14 mouse cellular contexts compared by ENCODE assay signal in genomic region chr12:10513526-10513925, GRCm38 (mm10).
DNase-seq lines count a peak whose midpoint lies in the region; ATAC-seq and TF ChIP-seq lines count a peak whose summit lies in the region.
"Had no signal": no experiment of that assay in that cellular context is flagged by ENCODE, and none has a peak within 500 bp of the region (broad histone marks: within the 10 kb centered on the region; RNA-seq: fewer than 3 reads in every experiment).

No protein-coding gene starts in this region.

- 73% methylated on average over 5 of the region's 5 CpGs for WGBS in heart, embryonic 11.5 days (ENCODE audit: insufficient replicate concordance)
- 61% methylated on average over 5 of the region's 5 CpGs for WGBS in lung, adult 2 months
- 87% methylated on average over 5 of the region's 5 CpGs for WGBS in liver, embryonic 11.5 days

- no peak overlapping the region for H3K9ac ChIP-seq in heart, embryonic 11.5 days (ENCODE audit: low read depth, low read length)
- H3K9ac ChIP-seq in liver, embryonic 11.5 days (ENCODE audit: low read depth, low read length), result no peak overlapping the region
- H3K9ac ChIP-seq: embryonic facial prominence, embryonic 13.5 days; forebrain, embryonic 13.5 days; hindbrain, embryonic 13.5 days; liver, embryonic 13.5 days had no signal

- H3K27ac ChIP-seq in heart, embryonic 11.5 days (ENCODE audit: low read depth, low read length), result no peak overlapping the region
- H3K27ac ChIP-seq in liver, embryonic 11.5 days (ENCODE audit: low read depth, low read length), result no peak overlapping the region
- H3K27ac ChIP-seq: embryonic facial prominence, embryonic 13.5 days; forebrain, embryonic 13.5 days; hindbrain, embryonic 13.5 days; liver, embryonic 13.5 days had no signal

- no peaks in the 10 kb centered on the region for H3K4me1 ChIP-seq in heart, embryonic 11.5 days (ENCODE audit: control insufficient read depth, insufficient read depth, low read length)
- H3K4me1 ChIP-seq in lung, adult 2 months (ENCODE audit: control insufficient read depth, insufficient read depth, low read length), result no peaks in the 10 kb centered on the region
- H3K4me1 ChIP-seq in liver, embryonic 11.5 days (replicated peaks; ENCODE audit: control insufficient read depth, insufficient read depth, low read length), result no peaks in the 10 kb centered on the region
- H3K4me1 ChIP-seq: embryonic facial prominence, embryonic 13.5 days; forebrain, embryonic 13.5 days; hindbrain, embryonic 13.5 days; liver, embryonic 13.5 days had no signal

- H3K27me3 ChIP-seq in heart, embryonic 11.5 days (ENCODE audit: control insufficient read depth, insufficient read depth, low read length), result no peaks in the 10 kb centered on the region
- no peaks in the 10 kb centered on the region for H3K27me3 ChIP-seq in liver, embryonic 11.5 days (replicated peaks; ENCODE audit: control insufficient read depth, insufficient read depth, low read length)
- H3K27me3 ChIP-seq: embryonic facial prominence, embryonic 13.5 days; forebrain, embryonic 13.5 days; hindbrain, embryonic 13.5 days; liver, embryonic 13.5 days had no signal

- ATAC-seq in heart, embryonic 11.5 days (replicated peaks; ENCODE audit: insufficient number of reproducible peaks, low FRiP score, low TSS enrichment), result no peak
- no peak for ATAC-seq in liver, embryonic 11.5 days (replicated peaks; ENCODE audit: low FRiP score)
- ATAC-seq: forebrain, embryonic 13.5 days; midbrain, embryonic 16.5 days had no signal

- no peak for TF ChIP-seq CTCF in lung, adult 2 months (IDR thresholded peaks at IDR 0.05; ENCODE audit: insufficient read depth, low read length)

- H3K4me3 ChIP-seq in heart, embryonic 11.5 days (ENCODE audit: low read depth, low read length), result no peak overlapping the region
- no peak overlapping the region for H3K4me3 ChIP-seq in lung, adult 2 months (replicated peaks; ENCODE audit: extremely low read depth, low read depth, low read length)
- H3K4me3 ChIP-seq in liver, embryonic 11.5 days (ENCODE audit: low read depth, low read length), result no peak overlapping the region
- H3K4me3 ChIP-seq: embryonic facial prominence, embryonic 13.5 days; forebrain, embryonic 13.5 days; hindbrain, embryonic 13.5 days; liver, embryonic 13.5 days had no signal

- H3K4me2 ChIP-seq in heart, embryonic 11.5 days, result no peak overlapping the region
- no peak overlapping the region for H3K4me2 ChIP-seq in liver, embryonic 11.5 days
- H3K4me2 ChIP-seq: embryonic facial prominence, embryonic 13.5 days; forebrain, embryonic 13.5 days; hindbrain, embryonic 13.5 days; liver, embryonic 13.5 days had no signal

- no peak for TF ChIP-seq POLR2A in lung, adult 2 months (IDR thresholded peaks at IDR 0.05; ENCODE audit: borderline replicate concordance, extremely low read depth, low read depth, low read length)

- H3K36me3 ChIP-seq in heart, embryonic 11.5 days (ENCODE audit: control insufficient read depth, insufficient read depth, low read length), result no peaks in the 10 kb centered on the region
- H3K36me3 ChIP-seq in liver, embryonic 11.5 days (ENCODE audit: control insufficient read depth, insufficient read depth, low read length), result no peaks in the 10 kb centered on the region
- H3K36me3 ChIP-seq: embryonic facial prominence, embryonic 13.5 days; hindbrain, embryonic 13.5 days; liver, embryonic 13.5 days had no signal

- DNase-seq in adrenal gland, adult 2 months, result peak; percentile 54
- no peak for DNase-seq in adrenal gland, postnatal 4 days (ENCODE audit: low spot score in 2 of 2)
- DNase-seq in heart, adult 8-10 months (ENCODE audit: low spot score), result peak; percentile 48
- peak; percentile 32 for DNase-seq in lung, postnatal 25 days (ENCODE audit: low spot score)
- no peak for DNase-seq in lung, adult 2 months
- DNase-seq in skeletal muscle tissue, adult 2 months (ENCODE audit: low read depth, low spot score), result peak; percentile 56
- DNase-seq in liver, embryonic 11.5 days (ENCODE audit: low spot score), result no peak
- DNase-seq: cerebellum, postnatal 36 days; liver, embryonic 13.5 days had no signal

- H3K9me3 ChIP-seq in heart, embryonic 11.5 days (replicated peaks; ENCODE audit: control insufficient read depth, low read length), result no peaks in the 10 kb centered on the region
- H3K9me3 ChIP-seq in liver, embryonic 11.5 days (ENCODE audit: control insufficient read depth, low read length), result no peaks in the 10 kb centered on the region
- H3K9me3 ChIP-seq: embryonic facial prominence, embryonic 13.5 days; forebrain, embryonic 13.5 days; hindbrain, embryonic 13.5 days; liver, embryonic 13.5 days had no signal

Comparison
In these comparisons a context has a peak if more than half of its experiments do, and no peak if none do; other contexts are left out.
1. DNase-seq: peak in adrenal gland, adult 2 months (single experiment), heart, adult 8-10 months (single experiment), lung, postnatal 25 days (single experiment) and skeletal muscle tissue, adult 2 months (single experiment); none in adrenal gland, postnatal 4 days (0 of 2), lung, adult 2 months (single experiment) and liver, embryonic 11.5 days (single experiment).